Mouse (Mus musculus) c-Kit-positive CD71-positive TER-119-positive erythroid progenitor cells, embryonic 14.5 days (primary cell): ENCODE results near the gene Calhm4.
A peak's percentile ranks its signal among the peaks of the same experiment; 100 is the strongest.
"Not testable (repeated sequence)": the region's sequence is repeated elsewhere in the genome, so short reads cannot be mapped to it uniquely, and the experiment has no call there.

Source experiments
- DNase-seq: peaks from one replicate; pipeline ENCODE4 v3.0.0-alpha.2; 2013; ENCODE audit warnings: low spot score

Calhm4 gene

DNA sequence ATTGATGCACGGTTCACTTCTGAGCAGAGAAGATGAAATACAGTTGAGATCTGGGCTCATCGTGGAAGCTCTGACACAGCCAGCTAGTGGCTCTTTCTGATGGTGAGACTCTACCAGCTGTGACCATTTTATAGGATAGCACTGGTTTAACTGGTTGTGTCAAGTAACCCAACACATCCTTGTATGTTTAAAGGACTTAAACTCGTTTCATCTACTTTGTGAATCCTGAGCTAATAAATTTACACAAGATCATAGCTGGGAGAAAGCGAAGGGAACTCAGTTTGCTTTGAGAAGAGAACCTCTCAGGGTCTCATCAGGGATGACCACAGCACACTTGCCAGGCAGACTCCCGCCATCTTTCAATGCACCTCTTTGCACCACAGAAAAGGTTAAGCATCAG lies at the start of gene Calhm4:
Calhm4 (minus strand) TSS at position 101 of the 400 bp plus-strand sequence.
- no peak for DNase-seq

DNA sequence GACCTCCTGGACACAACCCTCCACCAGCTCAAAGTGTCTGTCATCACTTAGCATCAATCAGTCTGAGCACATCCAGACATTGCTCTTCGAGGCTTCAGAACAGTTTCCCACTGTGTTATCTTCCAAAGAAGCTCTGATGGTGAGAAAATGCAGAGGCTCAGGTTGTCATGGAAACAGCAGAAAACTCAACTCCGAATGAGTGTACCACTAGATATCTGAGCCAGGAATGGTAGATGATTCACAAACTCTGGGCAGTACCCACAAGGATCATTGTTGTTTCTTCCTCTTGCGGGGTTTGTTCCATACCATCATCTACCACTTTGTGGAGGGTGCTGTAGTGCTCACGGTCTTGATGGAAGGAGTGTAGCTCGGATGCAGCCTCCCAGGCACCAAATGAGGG lies 47.8 kb upstream of the Calhm4 start:
- no peak for DNase-seq

DNA sequence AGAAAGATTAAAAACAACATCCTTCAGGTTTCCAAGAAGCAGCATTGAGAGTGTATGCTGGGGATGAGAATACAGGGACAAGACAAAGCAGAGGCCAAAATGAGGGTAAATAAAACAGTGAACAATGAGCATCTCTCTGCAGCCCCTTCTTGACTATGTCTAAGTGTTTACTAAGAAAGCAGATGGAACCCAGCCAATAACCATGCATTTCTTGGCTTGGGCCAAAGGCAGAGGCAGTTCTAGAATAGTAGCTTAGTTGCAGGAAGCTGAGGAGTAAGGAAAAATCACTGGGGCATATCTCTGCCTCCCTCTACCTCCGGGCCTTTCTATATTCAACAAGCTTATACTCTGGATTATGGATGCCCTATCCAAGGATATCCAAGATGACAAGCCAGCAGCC lies 46.4 kb upstream of the Calhm4 start:
- DNase-seq, result no peak

DNA sequence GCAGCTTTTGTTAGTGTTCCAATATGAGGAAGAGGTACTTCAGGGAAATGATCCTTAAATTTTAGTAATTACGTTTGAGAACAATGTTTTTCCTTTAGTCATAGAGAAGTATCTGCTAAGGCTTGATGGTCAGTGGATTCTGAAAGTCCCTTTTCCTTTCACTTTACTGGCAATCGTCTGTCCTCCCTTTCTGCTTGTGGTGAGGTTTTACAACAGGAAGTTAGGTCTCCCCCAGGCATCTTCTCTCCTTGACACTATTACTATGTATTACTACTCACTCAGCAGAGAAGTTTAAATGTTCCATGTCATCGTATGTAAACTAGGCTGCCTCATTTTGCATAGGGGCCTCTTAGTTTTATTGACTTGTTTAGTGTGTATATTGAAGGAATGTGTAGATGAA lies 45.4 kb upstream of the Calhm4 start:
- DNase-seq, result no peak

DNA sequence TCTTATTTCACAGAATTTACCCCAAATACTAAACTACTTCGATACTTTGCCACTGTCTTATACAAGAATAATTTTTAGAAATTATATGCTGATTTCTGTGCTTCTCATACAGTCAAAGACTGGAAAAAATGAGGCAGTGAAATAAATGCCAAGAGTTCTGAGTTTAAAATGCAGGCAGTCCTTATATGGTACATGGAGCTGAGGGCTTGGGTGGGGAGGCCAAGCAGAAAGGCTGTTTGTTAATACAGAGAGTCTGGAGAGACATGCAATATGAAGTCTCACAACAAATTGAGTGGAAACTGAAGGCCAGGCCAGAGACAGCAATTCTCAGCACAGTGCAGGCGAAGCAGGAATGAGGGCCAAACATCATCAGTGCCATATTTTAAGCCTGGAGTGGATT lies 44.4 kb upstream of the Calhm4 start:
- no peak for DNase-seq

DNA sequence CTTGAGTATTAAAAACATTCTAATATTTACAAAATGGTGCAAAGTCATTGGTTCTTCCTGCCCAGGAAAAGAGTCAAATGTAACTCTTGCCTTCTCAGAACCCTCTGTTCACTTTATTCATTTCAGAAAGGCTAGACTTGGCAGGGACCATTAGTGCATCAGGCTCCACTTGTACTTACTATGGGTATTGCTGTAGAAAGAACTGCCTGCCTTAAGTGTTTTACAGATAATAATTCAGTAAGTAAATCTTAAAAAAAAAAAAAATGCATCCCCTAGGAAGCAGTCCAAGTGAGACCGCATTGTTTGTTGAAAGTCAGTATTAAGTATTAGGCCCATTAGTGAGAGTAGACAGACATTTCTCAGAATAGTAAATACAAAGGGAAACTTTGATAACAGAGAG lies 42.4 kb upstream of the Calhm4 start:
- no peak for DNase-seq

DNA sequence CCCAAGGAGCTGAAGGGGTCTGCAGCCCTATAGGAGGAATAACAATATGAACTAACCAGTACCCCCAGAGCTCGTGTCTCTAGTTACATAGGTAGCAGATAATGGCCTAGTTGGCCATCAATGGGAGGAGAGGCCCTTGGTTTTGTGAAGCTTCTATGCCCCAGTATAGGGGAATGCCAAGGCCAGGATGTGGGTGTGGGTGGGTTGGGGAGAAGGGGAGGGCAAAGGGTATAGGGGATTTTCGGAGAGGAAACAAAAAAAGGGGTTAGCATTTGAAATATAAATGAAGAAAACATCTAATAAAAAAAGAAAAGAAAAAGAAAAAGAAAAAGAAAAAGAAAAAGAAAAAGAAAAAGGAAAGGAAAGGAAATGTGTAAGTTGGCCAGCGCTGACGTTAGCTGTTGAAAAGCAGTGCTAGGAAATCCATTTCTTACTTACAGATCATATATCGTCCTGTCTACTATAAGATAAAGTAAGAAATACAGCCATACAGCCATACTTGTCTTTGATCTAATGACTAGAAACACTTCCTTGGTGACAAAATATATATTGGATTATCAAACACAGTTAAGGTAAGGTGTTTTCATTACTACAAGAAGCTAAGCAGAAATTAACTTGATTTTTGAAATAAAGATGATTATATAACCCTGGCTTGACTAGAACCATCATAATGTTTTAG lies 30.6 kb upstream of the Calhm4 start:
- no peak for DNase-seq

DNA sequence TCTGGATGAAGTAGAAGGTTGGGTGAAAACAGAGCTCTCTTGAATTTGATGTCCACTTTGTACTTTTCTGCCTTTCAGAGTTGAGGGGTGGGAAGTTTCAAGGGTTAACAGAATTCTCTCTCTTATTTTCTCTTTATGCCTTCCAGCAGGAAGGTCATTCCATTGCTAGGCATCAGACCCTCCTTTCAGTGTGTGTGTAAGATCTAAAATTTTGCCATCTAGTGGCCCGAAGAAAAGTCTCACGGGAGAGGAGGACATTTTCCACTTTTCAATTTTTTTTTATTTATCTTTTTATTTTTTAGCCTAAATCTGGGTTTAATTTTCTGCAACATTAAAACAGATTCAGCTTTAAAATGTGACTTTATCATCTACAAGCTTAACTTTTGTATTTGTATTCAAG lies 27.5 kb upstream of the Calhm4 start:
- no peak for DNase-seq

DNA sequence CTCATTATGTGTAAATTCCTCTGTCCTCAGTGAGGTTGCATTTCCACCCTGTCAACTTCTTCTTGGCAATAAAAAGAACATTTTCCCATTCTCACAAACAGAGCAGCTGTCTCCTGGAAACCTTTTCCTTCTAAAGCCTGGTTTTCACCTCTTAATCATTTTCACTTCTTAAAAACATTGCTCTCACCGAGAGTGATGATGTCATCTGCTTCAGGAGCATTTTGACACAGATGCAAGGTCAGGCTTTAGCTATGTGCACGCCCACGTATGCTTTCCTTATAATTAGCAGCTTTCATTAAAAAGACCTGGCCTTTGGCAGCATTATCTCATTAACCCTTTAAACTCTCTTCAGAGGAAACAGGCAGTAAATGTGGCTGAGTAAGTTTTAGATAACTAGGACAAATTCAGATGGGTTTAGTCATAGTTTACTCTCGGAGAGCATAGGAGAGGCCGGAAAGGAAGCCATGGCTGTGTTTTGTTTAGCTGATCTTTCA lies 26.9 kb upstream of the Calhm4 start:
- DNase-seq, result no peak

DNA sequence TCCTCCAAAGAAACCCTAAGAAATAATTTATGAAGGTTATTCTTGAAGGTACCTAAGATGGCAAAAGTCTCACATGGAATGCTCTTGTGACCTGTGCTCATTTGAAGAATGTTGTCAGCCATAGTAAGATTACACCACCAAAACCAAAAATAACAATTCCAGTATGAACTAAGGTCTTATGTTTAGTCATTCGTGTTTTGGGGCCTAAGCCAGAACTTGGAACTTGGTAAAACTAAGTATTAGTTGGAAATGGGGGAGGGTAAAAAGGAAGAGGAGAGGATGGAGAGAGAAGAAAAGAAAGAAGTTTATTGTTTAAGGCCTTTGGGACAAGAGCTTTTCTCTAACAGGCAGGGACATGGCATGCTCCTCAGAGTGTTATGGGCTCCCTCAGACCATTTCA lies 25.5 kb upstream of the Calhm4 start:
- no peak for DNase-seq

DNA sequence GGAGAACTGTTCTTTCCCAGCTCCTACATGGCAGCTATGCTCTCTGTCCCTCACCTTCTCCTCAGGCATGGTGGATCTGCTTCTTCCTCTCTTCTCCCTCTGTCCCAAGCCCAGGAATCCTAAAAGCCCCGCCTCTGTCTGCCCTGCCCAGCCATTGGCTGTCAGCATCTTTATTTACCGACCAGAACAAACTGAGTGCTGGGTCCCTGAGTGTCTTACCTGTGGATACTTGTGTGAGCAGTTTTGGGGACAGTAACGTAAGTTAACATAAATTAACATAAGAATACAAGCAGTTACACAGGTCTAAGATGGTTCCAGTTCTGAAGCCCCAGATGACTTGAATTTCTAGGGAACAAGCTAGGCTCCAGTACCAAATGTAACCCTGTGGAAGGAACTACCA lies 22.5 kb upstream of the Calhm4 start:
- DNase-seq, result no peak

DNA sequence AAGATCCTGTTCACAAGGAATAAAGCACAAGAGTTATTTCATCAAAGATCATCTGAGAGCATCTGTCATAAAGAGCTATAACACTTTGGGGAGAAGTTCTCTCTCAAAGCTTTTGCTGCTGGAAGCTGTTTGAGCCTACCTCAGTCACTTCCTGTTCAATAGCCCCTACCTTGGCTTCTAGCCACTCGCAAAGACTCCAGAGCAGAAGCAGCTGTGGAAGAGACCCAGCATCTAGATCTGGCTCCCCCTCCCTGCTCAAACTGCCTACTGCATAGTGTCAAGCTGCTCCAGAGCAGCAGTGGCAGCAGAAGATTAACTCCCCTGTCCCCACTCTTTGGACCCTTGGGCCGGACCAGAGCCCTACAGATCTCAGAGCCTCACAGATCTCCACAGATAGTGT lies 9.9 kb upstream of the Calhm4 start:
- DNase-seq, result no peak

DNA sequence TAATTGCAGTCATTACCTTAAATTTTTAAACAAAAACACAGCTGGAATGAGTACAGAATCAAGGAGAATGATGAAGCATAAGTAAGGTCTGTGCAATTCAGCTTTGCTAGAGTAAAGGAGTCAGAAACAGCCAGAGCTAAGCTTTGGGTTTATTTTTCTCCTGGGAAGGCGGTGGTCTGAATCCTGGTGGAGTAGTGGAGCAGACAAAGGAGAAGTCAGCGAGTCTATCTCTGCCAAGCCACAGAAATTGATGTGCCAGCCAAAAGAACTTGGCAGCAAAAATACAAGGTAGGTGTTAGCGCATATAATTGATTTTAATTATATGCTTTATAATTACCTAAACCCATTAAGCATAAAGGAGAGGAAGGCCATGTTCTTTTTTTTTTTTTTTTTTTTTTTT lies 6.7 kb downstream of the Calhm4 start, which contains the start of gene Trappc3l:
Trappc3l (plus strand) TSS at position 197 of the 400 bp plus-strand sequence.
- DNase-seq, result no peak

DNA sequence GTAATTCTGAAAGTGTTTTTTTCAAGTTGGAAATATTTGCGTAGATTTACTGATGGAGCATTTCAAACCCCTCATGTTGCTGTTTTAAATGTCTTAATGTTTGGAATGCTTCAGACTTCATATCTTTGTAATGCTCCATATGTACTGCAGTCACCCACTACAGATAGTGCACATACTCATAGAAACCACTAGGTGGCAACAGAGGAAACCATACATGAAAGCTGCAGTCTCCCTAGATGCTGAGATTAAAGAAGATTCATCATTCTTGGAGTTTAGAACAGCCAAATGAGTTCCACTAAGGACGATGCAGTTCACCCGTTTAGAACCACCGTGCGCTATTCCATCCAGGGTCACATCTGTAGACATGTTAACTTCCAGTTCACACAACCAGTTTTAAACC lies 7.5 kb downstream of the Calhm4 start:
- DNase-seq, result peak; percentile 23

DNA sequence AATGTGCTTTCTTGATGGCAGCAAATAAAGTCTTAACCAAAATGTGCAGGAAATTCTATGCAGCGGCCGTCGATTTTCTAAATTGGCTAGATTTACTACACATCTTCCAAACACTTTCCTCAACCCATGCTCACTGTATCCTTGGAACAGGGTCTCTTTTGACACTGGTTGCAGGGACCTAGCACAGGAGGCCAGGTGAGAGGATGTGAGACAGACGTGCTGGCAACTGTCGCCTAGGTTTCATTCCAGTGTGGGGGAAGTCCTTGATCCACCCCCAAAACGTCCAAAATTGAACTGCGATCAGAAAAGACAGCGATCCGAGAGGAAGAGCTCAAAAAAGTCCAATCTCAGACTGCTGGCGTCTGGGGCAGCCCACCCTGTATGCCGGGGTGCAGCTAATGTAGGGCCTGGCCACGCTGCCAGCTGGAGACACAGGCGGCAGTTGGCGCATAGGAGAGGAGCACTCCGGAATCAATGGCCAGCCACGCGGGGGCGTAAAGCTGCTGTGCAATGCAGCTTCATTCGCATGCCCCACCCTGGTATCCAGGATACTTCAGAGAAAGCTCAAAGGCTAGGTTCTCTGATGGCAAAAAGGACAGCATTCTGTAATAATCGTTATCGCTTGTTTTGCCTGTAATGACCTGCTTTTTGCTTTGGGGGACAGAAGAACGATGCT lies 10.3 kb downstream of the Calhm4 start:
- DNase-seq, result peak; percentile 30

DNA sequence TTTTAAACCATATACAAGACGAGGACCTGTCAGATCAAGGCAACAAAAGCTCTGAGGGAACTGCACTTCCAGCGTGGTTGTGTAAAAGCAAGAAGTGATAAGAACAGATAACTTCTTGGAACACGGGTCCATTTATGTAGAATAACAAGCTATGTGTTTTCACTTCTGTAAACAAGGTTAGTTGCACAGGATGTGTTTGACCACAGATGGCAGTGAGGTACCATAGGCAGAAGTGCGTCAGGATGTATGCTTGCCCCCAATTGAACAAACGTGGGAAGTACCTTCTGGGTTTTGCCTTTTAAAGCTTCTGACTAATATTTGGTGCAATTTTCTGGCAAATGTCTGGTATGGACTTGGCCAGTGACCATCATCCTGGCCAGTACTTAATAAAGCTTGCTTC lies 13.8 kb downstream of the Calhm4 start:
- DNase-seq, result no peak

DNA sequence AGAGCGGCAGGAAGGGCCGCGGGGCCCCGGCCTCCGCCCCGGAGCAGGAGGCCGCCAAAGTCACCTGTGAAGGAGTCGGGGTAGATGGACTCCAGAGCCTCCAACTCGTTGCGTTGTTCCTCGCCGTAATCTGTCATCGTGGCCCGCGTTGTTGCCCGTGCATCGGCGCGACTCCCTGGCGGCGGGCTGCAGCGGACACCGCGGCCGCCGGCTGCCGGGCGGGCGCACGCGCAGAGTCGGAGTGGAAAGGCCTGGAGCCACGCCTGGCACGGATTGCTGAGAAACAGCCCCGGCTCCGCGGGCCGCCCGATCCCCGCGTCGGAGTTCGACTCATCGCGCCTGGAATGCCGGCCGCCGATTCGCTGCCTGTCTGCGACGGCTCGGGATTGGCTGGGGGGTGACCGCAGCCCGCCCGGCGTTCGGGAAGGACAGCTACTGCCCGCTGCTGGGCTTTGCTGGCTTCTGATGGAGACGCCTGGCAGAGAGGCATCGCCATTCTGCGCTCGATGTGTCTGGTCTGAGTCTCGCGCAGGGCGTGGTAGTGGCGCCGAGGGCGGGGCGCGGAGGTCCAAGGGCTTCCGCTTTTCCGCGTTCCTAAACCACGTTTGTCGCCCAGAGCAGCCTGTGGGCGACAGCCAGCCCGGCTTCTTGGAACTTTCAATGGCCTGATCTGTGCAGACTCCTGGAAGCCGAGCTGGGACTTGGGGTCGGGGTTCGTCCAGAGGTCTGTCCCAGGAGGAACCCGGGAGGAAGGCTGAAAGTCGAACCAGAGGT lies 24.6 kb downstream of the Calhm4 start, which contains the start of gene Rwdd1:
Rwdd1 (minus strand) TSS at position 323 of the 774 bp plus-strand sequence.
- DNase-seq, result peak; percentile 94

DNA sequence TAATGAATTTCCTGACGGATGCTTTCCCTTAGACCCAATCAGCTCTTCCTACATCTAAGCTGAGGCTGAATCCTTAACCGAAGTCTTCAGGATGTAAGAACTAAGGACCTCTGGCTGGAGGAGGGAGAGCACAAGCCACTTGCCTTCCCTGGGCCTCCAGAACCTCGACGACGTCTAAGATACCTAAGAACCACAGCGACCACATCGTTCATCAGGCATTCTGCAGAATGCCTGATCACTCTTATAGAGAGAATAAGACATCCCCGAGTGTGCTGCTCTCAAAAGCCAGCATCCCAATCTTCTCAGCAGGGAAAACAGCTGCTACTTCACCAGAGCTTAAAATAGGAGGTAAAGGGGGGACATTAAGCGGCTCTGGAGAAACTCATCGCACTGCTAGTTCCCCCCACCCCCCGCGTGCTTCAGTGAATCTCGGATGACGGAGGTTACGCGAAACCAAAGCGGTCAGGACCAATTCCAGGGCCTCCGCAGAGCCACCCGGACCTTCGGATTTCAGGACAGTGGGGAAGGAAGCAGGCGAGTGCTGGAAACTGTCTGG lies 25.3 kb downstream of the Calhm4 start:
- DNase-seq, result peak; percentile 21

DNA sequence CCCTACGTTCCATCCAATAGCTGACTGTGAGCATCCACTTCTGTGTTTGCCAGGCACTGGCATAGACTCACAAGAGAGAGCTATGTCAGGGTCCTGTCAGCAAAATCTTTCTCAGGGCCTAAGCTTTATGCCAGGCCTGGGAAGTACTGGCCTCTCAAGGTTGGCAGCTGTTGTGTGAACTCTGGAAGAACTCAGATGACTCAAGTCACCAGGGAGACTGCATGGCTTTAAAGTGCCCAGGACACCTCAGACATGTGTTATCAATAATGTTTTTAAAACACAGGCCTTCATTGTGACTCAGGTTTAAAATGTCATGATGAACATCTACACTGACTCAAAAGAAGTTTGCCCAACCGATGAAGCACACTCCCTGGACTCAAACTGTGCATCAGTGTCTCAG lies 30.9 kb downstream of the Calhm4 start:
- no peak for DNase-seq

DNA sequence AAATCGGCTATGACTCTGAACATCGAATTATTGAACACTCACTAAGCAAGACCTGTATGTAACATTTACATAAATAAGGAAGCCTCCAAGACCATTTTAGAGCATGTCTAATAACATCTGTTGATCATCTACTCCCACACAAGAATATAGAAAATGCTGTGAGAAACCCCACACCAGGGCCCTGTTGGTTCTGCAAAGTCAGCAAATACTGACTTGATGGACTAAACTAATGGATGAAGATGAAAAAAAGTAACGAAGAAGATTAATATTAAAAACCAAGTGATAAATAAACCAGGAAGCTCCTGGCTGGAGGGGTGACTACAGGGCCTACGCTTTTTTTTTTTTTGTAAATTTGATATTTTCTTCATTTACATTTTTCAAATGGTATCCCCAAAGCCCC lies 31.5 kb downstream of the Calhm4 start:
- no peak for DNase-seq

DNA sequence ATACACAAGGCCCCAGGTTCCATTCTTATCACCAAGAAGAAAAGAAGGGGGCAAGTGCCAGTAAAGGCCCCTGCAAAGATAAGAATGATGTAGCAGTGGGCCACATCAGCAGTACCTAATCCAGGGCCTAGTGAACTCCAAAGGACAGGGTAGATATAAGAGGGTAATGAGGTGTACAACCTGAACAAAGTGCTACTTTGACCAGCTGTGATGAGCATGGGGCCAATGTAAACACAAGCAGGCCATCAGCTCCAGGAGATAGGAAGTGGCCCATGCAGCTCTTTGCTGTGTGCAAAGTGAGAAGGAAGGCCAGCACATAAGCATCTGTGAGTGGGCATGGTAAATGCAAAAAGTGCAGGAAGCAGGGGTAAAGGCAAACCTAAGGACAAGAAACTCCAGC lies 45.7 kb downstream of the Calhm4 start:
- no peak for DNase-seq

DNA sequence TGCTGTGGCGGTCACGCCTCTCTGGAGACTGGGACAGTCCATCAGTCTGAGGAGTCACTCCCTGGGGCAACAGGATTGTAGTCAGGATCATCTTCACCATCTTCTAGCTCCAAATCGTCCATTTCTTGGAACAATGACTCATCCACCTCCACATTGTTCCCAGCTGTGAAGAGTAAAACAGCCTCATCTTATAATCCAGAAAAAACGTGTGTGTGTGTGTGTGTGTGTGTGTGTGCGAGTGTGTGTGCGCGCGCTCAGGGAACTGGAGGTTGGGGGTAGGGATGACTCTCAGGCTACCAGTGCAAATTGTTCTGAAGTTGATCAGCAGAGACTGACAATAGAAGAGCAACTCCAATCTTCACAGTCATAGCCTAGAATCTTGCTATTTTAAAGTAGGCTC lies 47.4 kb downstream of the Calhm4 start:
- not testable (repeated sequence) for DNase-seq
